Mouse (Mus musculus) heart, adult 18-20 months (tissue): ENCODE data around the gene Higd1a. TPM values are rescaled to one million over a fixed set of nuclear protein-coding genes. Genes with fewer than 3 reads are reported as not detected.

Experiments
- DNase-seq, 2 experiments: peaks; one replicate each; pipeline ENCODE4 v3.0.0; 2021 to 2022; ENCODE audit warnings: mixed read lengths in 1 of 2
- total RNA-seq, 2 experiments: library from RNA; stranded (reverse); gene quantifications; 2 replicates each; pipeline ENCODE4 v1.2.3; 2021

Higd1a gene
- total RNA-seq, 2 experiments from 2014 or later: 202 to 214 TPM

GRCm38 (mm10) chr9:121881301-121881700, 23.1 kb upstream of the Higd1a start:
- no peak for DNase-seq

GRCm38 (mm10) chr9:121880840-121881239, 22.7 kb upstream of the Higd1a start:
- peak; percentile 82 to 87 for DNase-seq

- DNase-seq: peak; percentile 60 to 82
These were observed 19.0 kb upstream of the Higd1a start for GRCm38 (mm10) chr9:121877052-121877740.

- no peak for DNase-seq
These were observed 15.4 kb upstream of the Higd1a start for GRCm38 (mm10) chr9:121873578-121873977.

GRCm38 (mm10) chr9:121872062-121872683, 14.0 kb upstream of the Higd1a start:
- no peak for DNase-seq

GRCm38 (mm10) chr9:121869973-121870515, 11.9 kb upstream of the Higd1a start:
- DNase-seq: no peak

- no peak for DNase-seq
These were observed 11.3 kb upstream of the Higd1a start for GRCm38 (mm10) chr9:121869432-121869831.

GRCm38 (mm10) chr9:121868236-121868635, 10.1 kb upstream of the Higd1a start:
- DNase-seq: no peak

GRCm38 (mm10) chr9:121867632-121868031, 9.5 kb upstream of the Higd1a start:
- DNase-seq: peak; percentile 49 to 62

GRCm38 (mm10) chr9:121865425-121866008, 7.4 kb upstream of the Higd1a start:
- DNase-seq: no peak

- no peak for DNase-seq
These were observed 6.7 kb upstream of the Higd1a start for GRCm38 (mm10) chr9:121864837-121865236.

GRCm38 (mm10) chr9:121860921-121861320, 2.8 kb upstream of the Higd1a start:
- no peak for DNase-seq

GRCm38 (mm10) chr9:121859345-121859744, 1.2 kb upstream of the Higd1a start:
- DNase-seq: no peak

- peak; percentile 98 to 99 for DNase-seq
These were observed 549 bp downstream of the Higd1a start for GRCm38 (mm10) chr9:121857474-121858152.

- no peak for DNase-seq
These were observed 1.3 kb downstream of the Higd1a start for GRCm38 (mm10) chr9:121856649-121857416.

- no peak for DNase-seq
These were observed 3.9 kb downstream of the Higd1a start for GRCm38 (mm10) chr9:121854246-121854645.

GRCm38 (mm10) chr9:121847842-121848241, 10.3 kb downstream of the Higd1a start:
- no peak for DNase-seq

- DNase-seq: peak in 1 of 2 experiments; percentile 12
These were observed 11.0 kb downstream of the Higd1a start for GRCm38 (mm10) chr9:121847138-121847537.

- peak; percentile 20 to 58 for DNase-seq
These were observed 11.5 kb downstream of the Higd1a start for GRCm38 (mm10) chr9:121846526-121847118.

- no peak for DNase-seq
These were observed 15.2 kb downstream of the Higd1a start for GRCm38 (mm10) chr9:121842914-121843313.

GRCm38 (mm10) chr9:121839622-121839965, 18.6 kb downstream of the Higd1a start:
- DNase-seq: no peak
